Mouse (Mus musculus) small intestine, adult 2 months (tissue): ENCODE data around the gene Prrt2.

Source experiments
- CTCF ChIP-seq: fragments of 200-500 bp; IDR thresholded peaks from 2 replicates; pipeline ENCODE4 v1.5.1; 2012; ENCODE audit warnings: low read depth, mild to moderate bottlenecking, control low read depth, inconsistent platforms, low read length, moderate library complexity, mixed read lengths; ENCODE audit not compliant: insufficient replicate concordance, insufficient read length; ENCODE audit errors: extremely low read depth
- POLR2A ChIP-seq: fragments of 200-500 bp; IDR thresholded peaks from 2 replicates; pipeline ENCODE4 v1.6.1; 2012; ENCODE audit warnings: low read depth, mild to moderate bottlenecking, control low read depth, inconsistent platforms, low read length, moderate library complexity

DNA sequence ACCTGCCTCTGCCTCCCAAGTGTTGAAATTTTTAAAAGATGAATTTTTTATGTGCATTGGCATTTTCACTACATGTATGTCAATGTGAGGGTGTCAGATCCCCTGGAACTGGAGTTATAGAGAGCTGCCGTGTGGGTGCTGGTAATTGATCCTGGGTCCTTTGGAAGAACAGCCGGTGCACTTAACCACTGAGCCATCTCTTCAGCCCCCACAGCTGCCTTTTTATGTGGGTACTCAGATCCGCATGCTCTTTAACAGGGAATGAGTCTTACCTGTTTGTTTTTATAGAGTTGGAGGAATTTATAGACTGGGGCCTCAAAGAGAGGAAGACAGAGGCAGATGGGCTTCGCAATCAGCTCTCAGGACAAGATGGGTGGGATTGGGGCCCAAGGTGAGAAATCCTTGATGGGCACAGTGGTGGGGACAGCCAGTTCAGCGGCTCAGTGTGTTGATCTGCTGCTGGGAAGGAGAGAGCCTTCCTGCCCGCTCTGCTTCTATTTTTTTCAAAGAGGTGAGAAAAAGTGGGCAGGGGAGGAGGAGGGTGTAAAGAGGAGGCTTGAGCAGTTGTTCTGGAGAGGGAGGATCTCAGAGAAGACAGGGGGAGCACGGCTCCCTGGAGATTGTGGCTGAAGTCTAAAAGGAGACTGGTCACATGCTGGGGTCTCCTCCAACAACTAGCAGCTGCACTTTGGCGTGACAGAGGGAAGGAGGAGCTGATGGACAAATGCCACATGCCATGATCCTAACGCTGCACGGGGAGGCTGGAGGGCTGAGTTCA lies 36.2 kb downstream of the Prrt2 start:
- TF ChIP-seq POLR2A = no peak
- no peak for TF ChIP-seq CTCF
